Mouse (Mus musculus): ENCODE measurements around the gene Srp54a. TPM values are rescaled to one million over a fixed set of nuclear protein-coding genes. Genes with fewer than 3 reads are reported as not detected.
"Not testable (repeated sequence)": the region's sequence is repeated elsewhere in the genome, so short reads cannot be mapped to it uniquely, and the experiment has no call there.

Srp54a gene
- total RNA-seq, 4 experiments from 2014 or later = 101 to 209 (median 142) TPM

DNA sequence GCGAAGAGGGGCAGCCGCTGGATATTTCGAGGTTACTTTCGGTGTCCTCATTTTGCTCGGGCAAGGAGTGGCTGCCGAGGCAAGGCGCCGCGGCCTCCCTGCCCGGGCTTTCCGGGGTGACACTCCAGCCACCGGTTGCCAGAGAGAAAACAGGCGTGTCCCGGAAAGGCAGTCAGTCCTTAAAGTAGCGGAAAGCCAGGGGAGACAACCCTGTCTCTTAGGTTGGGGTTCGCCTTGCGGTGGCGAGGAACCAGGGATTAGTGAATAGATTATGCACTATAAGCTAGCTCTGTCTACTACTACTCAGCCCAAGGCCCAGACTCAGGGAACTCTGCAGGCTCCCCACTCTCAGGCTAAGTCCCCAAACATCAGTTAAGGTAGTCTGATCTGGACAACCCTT lies 44.7 kb downstream of the Srp54a start:
- DNase-seq = not testable (repeated sequence)

DNA sequence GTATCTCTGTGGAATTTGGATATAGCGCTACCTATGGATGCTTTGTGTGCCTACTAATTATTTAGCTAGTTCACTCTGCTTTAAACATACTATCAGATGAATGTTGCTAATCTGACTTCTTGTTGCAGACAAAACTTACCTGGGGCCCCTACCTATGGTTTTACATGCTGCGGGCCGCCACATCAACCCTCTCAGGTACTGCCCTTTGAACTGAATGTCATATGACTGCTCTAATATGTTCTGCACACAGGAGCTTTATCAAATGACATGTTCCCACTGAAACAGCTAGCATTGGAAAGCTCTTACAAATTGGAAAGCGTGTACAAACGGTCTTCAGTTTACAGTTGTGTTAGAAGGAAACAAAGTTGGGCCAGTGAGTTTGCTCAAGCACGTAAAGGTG lies 55.5 kb downstream of the Srp54a start:
- DNase-seq = not testable (repeated sequence)

DNA sequence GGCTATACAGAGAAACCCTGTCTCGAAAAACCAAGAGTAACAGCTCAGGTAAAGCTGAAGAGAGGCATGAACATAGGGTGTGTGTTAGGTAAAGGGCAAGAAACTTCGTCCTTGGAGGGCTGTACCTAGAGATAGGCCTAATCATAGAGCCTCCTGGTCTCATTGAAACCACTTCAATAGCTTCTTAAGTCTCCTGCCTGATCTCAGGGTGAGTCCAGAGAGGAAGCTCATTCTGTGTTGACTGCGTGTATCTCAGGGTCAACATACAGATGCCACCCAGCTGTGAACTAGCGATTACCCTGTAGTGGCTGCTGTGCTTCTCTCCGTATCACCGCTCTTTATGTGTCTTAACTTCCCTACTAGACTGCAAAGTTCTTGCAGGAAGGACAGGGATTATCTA lies 57.8 kb downstream of the Srp54a start:
- DNase-seq = not testable (repeated sequence)

DNA sequence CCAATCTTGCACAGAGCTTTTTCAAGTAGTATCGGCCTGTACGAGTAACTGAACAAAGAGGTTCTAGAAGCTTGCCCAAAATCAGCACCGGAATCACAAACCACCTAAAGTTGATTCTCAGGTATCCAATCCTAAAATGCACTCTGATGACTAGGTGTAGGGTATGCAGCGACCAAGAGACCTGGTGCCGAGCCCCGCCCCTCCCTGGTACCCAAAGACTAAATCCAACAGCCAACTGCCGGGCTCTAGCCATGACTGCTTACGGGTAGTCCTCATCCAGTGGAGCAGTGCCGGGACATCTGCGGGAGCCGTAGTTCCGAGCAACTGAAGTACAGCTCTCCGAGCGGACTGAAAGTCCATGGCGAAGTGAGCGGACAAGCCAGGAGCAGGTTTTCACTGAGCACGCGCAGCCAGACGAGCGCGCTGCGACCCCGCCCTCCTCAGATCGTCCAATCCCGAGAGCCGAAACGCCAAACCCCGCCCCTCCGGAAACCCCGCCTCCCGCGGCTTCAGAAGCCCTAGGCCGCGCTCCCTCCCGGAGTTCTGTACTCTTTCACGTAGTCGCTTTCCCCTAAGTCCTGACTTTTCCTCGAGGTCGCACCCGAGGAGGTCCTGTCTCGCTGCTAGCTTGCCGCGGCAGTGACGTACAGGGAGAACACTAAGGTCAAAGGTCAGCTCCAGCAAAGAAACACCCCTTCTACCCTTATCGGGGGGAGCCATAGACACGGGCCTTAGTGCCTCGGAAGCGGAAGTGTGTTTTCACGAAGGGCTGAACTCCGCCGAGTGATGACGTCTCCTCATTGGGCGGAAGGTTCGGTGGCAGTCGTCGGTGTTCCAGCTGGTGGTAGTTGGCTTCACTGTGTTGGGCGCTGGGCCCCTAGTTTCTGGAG lies 74.7 kb downstream of the Srp54a start, which contains the start of gene Srp54b:
Gene Srp54b (plus strand): TSS at position 546 of the 890 bp plus-strand sequence.
- DNase-seq = not testable (repeated sequence)

DNA sequence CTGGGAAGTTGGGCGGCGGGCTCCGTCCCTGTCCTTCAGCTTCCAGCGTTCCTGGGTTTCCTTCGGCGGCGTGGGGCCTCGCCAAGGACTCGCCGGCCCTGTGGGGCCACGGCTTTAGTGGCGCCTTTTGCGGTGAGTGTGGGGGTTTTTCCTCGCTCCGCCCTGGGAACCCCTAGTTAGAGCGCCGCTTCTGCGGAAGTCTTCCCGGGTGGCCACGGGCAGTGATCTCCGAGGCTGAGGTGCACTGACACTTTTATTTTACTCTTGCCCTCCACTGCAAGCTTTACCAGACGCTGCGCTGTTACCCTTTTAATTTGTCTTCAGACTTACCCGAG lies 75.4 kb downstream of the Srp54a start:
- DNase-seq = not testable (repeated sequence)

Other genes starting within 250 kb of the Srp54a start
- gene Cfl2, start 217.4 kb upstream of the Srp54a start, total RNA-seq (2022) = 100 to 1,000 TPM; 123 to 143 (median 139) TPM
- gene Gm20403, start 93.7 kb upstream of the Srp54a start, total RNA-seq (2022) = not detected
- 10 to 100 TPM; 10.4 to 17.8 (median 14.6) TPM for gene Baz1a, start 65.9 kb upstream of the Srp54a start, total RNA-seq (2022)
- 10 to 100 TPM; 10.2 to 18.1 (median 12.7) TPM for gene 2700097O09Rik, start 152 bp upstream of the Srp54a start, total RNA-seq (2022)
- gene Fam177a, start 44.2 kb downstream of the Srp54a start, total RNA-seq (2022) = 10 to 100 TPM in 2 of 4 experiments, 1 to 10 TPM in 2; 3.4 to 14.5 (median 10.8) TPM
- 100 to 1,000 TPM in 1 of 4 experiments, 10 to 100 TPM in 3; 28.1 to 201 (median 55.3) TPM for gene Srp54b, start 74.8 kb downstream of the Srp54a start, total RNA-seq (2022)
- gene 1700047I17Rik2, start 119.3 kb downstream of the Srp54a start, total RNA-seq (2022) = 1 to 10 TPM in 2 of 4 experiments, under 1 TPM in 1, not detected in 1; 0.56 to 7.5 (median 3.8) TPM
- 10 to 100 TPM; 36.2 to 72.7 (median 50.0) TPM for gene Srp54c, start 149.9 kb downstream of the Srp54a start, total RNA-seq (2022)
- 10 to 100 TPM; 17.7 to 25.8 (median 22.2) TPM for gene 1110008L16Rik, start 219.3 kb downstream of the Srp54a start, total RNA-seq (2022)
- 10 to 100 TPM in 3 of 4 experiments, 1 to 10 TPM in 1; 8.6 to 15.4 (median 12.0) TPM for gene Ppp2r3c, start 222.7 kb downstream of the Srp54a start, total RNA-seq (2022)